Mouse (Mus musculus): ENCODE measurements around the gene Nwd2.

The Nwd2 gene

GRCm38 (mm10) chr5:63827415-63828053 is 178.6 kb downstream of the Nwd2 start:
- CTCF ChIA-PET: interaction anchor here (0.7 kb wide), 1 partner anchor 26 kb away, joined by 6 read pairs; no protein-coding TSS in a partner anchor

- CTCF ChIA-PET: interaction anchor here (0.7 kb wide), 1 partner anchor 529 kb away, joined by 7 read pairs; no protein-coding TSS in a partner anchor
These were observed 179.7 kb downstream of the Nwd2 start for GRCm38 (mm10) chr5:63828380-63829185.

- CTCF ChIA-PET: interaction anchor here (0.6 kb wide), 1 partner anchor 362 kb away, joined by 16 read pairs; no protein-coding TSS in a partner anchor
These were observed 182.2 kb downstream of the Nwd2 start for GRCm38 (mm10) chr5:63831054-63831453.

DNA sequence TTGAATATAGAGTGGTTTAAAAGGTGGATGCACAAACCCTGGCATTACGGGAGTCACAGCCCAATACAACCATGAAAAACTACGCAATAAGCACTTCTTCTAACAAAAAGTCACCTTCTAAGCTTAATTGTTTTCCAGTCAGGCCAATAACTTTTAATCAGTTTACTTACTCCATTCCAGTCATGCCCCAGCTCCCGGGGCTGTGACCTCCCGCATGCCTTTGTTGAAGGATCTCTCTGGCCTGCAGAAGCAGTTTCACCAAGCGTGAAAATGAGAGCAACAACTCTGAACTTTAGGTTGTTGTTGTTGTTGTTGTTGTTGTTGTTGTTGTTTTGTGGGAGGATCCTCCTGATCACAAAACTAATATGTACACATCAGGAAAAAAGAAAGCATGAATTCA is 185.1 kb downstream of the Nwd2 start:
- CTCF ChIA-PET: interaction anchor here (0.6 kb wide), 2 partner anchors 78 to 1156 kb away, joined by 5 read pairs; no protein-coding TSS in a partner anchor

GRCm38 (mm10) chr5:63834435-63834834 is 185.5 kb downstream of the Nwd2 start:
- CTCF ChIA-PET: interaction anchor here (0.6 kb wide), 2 partner anchors 77 to 1157 kb away, joined by 5 read pairs; no protein-coding TSS in a partner anchor

DNA sequence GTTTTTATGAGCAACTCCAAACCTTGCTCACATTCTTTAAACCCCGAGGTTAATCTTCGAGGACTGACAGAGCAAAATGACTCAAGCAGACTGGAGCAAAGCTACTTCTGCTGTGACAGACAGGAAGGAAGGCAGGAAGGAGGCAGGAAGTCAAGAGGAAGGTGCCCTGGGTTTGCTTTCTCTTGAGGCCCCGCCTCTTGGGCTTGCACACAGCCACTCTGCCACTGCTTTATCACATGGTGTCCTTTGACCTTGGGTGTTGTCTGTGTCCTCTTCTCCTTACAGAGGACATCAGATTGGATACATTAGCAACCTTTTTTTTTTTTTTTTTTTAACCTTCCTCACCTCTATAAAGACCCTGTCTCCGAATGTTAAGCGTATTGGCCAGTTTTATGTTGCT is 188.2 kb downstream of the Nwd2 start:
- CTCF ChIA-PET: no interaction called here

- CTCF ChIA-PET: no interaction called here
These were observed 188.9 kb downstream of the Nwd2 start for GRCm38 (mm10) chr5:63837851-63838250.

GRCm38 (mm10) chr5:63839801-63840416 is 191.0 kb downstream of the Nwd2 start:
- CTCF ChIA-PET: no interaction called here

DNA sequence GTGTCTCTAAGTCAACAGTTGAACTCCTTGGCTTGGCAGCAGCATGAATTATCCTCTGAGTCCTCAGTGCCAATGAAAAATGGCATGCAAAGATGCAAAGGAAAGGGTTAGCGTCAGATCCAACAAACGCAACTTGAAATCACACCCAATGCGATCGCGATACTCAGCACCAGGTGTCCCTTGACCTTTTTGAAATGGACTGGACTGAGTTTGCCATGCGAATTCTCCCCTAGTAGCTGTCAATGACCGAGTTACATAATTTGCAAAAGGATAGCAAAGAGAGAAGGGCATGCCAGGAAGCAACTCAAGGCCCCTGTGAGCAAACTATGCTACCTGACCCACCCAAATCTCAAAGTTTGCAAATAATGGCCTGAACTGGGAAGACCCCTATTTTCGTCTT is 198.2 kb downstream of the Nwd2 start:
- CTCF ChIA-PET: no interaction called here

- CTCF ChIA-PET: no interaction called here
These were observed 198.8 kb downstream of the Nwd2 start for GRCm38 (mm10) chr5:63847541-63848226.

DNA sequence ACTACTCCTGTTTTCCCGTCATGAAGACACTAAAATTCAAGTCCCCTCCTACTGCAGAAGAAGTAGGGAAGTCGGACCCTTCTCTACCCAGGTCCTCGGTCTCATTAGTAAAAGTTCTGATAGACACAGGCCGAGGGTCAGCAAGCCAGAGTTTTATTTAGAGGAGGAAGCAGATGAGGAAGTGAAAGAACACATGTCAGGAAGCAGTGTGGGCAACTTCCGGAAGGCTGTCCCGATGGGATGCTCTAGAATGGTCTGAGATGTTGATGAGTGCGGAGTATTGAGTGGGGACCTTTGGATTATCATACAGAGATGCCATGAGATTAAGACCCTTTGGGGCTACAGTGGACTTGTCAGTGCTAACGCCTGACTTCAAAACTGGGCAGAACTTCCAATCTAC is 210.0 kb downstream of the Nwd2 start:
- CTCF ChIA-PET: interaction anchor here (1.0 kb wide), 1 partner anchor 49 kb away, joined by 3 read pairs; no protein-coding TSS in a partner anchor

Measured in spleen, embryonic (tissue).